Mouse (Mus musculus) midbrain, embryonic 15.5 days (tissue): ENCODE data around the gene Foxl1. TPM values are rescaled to one million over a fixed set of nuclear protein-coding genes. Genes with fewer than 3 reads are reported as not detected.

Source experiments
- microRNA-seq: library from miRNA; unstranded; fragments of <30 nt; microRNA quantifications from one replicate; pipeline ENCODE4, GENCODE M21; 2016
- polyA plus RNA-seq: library from polyadenylated mRNA; unstranded; fragments of >200 nt; fragmentation: Nextera tagmentation; extraction: Ambion mirVana; gene quantifications from 2 replicates; pipeline ENCODE4 v1.2.1, GENCODE M21; 2015

Foxl1 gene
- polyA plus RNA-seq, 1 experiment from 2014 or later, result 0.12 TPM

Small RNA genes within 50 kb of the gene (microRNA-seq; reads per million reads assigned to microRNA genes)
- gene Gm27530, result not detected

Other genes with a start within 250 kb of the Foxl1 start
- gene Foxf1, start 43.6 kb upstream of the Foxl1 start, polyA plus RNA-seq, result 1.0 and 1.6 TPM in 2 replicates
- gene Mthfsd, start 19.5 kb upstream of the Foxl1 start, polyA plus RNA-seq, result 51.1 and 52.3 TPM in 2 replicates
- 4.2 and 5.2 TPM in 2 replicates for gene Foxc2, start 11.8 kb upstream of the Foxl1 start, polyA plus RNA-seq